Mouse (Mus musculus): Measurements from ENCODE around the gene Fmo4.

GRCm38 (mm10) chr1:162808541-162808940, 5.2 kb downstream of the Fmo4 start:
- TF ChIP-seq CTCF (IDR thresholded peaks at IDR 0.05; ENCODE audit: control insufficient read depth, insufficient read depth, low read length) (no peak), POLR2A (IDR thresholded peaks at IDR 0.05; ENCODE audit: borderline replicate concordance, control insufficient read depth, low read depth, low read length) (no peak)

All from bone marrow, adult 2 months (tissue).